Mouse (Mus musculus): ENCODE measurements at regions not wholly inside any gene's neighbourhood (a gene's known extent, or its start where the extent isn't known, plus 50 kb on each side); places are given as distances from the start of the nearest gene placed in this dataset.

DNA sequence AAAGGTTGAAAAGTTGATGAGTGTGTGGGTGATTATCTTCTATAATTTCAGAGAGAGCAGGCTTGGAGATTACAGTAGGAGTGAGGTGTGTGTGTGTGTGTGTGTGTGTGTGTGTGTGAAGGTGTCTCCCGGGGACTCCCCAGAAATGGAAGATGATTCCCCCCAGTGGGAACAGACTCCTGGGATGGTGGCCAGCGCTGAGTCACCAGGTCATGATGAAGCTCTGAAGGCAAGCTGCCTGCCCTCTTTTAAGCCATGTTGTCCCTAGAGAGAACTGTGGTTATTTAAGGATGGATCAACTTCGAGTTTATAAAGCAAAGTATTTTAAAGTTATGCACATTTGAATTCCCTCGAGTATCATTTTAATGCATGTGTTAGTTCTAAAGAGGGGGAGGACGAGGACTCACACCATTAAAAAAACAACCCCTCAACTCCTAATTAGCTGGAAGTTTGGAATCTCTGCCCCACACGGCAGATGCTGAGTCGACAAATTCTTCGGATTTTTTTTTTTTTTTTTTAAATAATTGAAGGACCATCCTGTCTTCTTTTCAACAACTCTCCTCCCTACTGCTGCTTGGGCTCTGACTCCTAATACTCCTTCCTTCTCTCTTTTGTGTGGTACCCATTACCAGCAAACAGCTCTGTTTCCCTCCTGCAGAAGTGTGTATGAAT is 186.6 kb downstream of the Ly86 start:
- no peak for DNase-seq

DNA sequence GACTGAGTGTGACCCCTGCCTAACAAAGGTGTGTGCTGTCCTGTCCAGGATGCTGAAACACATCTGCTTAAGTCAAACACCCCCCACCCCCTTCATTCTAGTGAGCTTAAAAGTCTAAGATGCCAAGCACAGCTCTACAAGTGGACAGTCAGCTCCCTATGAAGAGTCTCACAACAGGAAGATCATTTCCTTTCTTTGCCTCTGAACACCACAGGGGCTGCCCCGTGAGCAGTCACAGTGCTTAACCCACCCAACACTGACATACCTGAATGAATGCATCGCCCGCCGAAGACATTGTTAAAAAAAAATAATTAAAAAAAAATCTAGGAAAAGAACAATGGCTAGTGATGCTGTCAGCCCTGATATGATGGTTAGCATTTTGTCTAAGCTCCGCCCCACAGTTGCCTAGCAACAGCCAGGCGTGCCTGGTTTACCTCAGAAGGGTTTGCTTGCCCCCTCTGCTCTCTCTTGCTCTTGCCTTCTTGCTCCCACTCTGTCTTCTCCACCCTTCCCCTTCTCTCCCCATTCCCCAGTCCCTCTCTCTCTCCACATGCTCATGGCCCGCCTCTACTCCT is 187.7 kb downstream of the Ly86 start:
- DNase-seq = no peak

DNA sequence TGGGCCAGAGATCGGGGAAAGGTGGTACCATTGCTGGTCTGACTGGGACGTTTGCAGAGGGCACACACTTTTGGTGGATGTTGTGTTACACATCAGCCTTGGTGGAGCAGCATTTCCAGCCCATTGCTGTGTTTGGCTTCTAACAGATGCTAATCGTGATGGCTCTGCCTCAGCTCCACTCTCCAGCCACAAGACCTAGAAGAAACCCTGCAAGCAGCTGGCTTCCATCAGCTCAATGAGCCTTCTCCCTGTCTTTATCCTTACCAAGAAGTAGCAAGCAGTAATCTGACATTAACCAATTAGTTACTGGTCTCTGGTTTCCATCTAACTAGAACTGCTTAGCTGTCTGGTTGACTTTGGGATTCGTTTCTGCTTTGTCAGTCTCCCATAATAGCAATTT is 188.8 kb downstream of the Ly86 start:
- DNase-seq = no peak

DNA sequence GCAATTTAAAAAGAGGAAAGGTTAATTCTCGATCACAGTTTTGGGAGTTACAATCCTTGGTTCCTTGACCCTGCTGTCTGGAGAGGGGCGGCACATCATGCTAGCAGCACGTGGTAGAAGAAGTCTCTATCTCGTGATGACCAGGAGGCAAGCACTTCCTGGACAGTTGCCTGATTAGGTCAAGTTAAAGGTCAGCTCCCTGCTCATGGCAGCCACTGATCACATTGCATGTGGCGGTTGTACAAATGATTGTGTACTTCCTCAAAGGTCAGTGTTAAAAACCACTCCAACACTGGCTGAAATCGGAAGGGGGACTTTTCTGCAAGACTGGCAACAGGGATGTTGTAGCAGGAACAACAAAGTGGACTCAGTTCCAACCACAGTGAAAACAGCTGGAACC is 192.3 kb downstream of the Ly86 start:
- no peak for DNase-seq

DNA sequence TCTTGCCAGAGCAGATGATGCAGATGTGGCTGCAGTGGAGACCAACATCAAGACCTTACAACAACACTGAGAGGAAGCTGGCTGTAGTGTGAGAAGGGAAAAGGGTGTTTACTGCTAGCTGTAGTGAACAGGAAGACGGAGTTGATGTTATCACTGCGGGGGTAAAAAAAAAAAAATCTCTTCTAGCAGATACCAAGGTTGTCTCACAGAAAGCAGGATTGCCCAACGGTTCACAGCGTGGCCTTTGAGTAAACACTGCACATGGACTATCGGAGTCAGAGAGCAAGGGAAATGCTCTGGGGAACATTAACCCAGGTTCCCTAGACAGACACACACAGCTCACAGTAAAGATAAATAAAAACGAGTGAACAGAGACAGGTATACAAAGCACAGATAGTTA is 192.8 kb downstream of the Ly86 start:
- DNase-seq = peak in 1 of 2 experiments; percentile 42

DNA sequence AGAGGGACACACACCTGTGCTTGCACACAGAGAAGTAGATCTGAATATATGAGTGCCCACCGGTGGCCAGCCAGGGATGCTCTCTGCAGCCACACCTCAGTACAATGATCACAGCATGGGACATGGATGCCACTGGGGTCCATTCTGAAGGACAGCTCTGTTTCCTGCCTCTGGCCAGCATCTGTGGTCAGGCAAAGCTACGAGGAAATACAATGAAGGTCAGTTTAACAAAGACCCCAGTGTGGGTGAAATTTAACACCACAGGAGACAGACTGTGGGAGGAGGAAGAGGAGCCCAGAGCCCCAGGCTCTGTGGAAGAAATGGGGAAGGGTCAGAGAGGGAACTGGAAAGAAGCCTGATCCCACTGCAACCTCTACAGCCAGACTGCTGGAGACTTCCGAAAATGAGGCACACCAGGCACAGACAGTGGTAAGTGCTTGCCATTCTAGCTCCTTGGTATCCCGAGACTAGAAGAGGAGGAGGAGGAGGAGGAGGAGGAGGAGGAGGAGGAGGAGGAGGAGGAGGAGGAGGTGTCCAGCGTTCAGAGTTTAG is 196.0 kb downstream of the Ly86 start:
- DNase-seq = no peak

DNA sequence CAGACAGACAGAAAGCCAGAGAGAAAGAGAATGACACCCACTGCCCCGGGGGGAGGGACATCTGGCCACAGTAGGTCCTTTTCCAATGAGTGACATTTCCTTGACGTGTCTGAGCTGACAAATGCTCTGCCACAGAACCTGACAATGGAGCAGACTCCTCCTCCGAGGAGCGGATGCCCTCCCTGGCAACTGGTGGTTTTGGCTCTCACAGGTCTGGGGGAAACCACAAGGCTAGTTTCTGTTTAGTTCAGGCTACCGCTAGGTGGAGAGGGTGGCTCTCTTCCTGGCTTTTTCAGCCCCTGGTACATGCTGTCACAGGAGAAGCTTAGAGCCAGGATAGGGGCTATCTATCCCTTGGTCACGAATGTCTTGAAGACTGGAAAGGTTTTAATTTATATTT is 196.7 kb downstream of the Ly86 start:
- peak; percentile 66 to 83 for DNase-seq

DNA sequence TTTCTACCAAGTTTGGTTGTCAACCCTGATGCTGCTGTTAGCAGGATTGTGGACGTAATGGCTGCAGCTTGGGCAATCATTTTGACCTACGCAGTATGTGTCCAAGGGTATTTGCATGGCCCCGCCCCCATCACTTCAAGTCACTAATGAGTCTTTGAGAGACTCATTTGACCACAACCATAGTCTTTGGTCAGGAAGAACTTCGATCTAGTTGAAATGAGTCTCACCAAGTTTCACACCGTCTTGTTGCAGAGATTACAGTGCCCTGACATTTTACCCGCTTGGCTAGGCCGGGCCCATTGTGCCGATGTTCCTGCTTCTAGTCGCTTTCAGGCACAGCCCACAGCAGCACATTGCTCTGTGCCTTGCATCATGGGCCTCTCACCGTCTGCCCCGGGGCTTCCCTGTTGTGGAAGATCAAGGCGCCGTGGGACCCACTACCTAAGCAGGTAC is 197.8 kb downstream of the Ly86 start:
- no peak for DNase-seq

DNA sequence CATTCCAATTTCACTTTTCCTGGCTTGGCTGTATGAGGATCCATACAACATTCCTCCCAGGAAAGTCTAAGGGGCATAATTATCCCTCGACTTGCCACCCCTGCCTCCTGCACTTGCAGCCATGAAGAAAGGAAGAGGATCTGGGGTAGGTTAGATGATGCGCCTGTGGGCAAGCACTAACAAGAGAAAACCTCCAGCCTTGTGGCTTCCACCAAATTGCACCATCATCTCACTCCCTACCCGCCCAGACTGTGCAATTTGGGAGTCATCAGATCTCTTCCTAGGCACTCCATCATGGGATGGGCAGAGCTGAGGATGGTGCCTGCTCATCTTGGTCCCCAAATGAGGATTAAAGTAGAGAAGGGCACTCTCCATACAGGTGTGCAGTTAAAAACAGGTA is 198.8 kb downstream of the Ly86 start:
- DNase-seq = no peak

DNA sequence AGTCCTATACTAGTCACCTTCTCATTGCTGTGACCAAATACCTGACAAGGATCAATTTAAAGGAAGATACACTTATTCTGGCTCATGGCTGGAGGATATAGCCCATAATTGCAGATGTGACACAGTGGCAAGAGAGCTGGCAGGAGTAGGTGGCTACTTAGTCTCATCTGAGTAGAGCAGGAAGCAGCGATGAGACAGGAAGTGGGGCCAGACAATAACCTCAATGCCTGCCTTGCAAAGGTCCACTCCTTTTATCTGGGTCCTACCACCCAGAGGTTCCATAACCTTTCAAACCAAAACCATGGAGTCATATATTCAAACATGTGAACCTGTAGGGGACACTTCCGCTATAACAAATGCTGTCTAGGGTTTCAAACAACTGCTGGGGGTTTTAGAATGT is 199.7 kb downstream of the Ly86 start:
- no peak for DNase-seq

DNA sequence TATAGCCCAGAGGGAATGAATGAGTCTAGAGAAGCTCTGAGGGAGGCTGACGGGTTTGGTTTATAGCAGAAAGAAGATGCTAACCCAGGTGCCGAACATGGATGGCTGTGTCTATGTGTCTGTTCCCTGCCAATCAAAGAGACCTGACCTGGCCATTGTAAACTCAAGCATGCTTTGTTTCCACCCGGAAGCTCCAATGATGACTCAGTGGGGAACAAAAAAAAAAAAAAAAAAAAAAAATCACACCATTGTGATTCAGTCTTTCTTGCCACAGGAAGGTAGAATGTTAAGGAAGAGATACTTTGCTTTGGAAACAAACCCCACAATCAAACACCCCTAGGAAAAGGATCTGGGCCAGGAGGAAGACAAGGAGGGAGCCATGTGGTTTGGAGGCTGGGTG is 201.5 kb downstream of the Ly86 start:
- DNase-seq = no peak

DNA sequence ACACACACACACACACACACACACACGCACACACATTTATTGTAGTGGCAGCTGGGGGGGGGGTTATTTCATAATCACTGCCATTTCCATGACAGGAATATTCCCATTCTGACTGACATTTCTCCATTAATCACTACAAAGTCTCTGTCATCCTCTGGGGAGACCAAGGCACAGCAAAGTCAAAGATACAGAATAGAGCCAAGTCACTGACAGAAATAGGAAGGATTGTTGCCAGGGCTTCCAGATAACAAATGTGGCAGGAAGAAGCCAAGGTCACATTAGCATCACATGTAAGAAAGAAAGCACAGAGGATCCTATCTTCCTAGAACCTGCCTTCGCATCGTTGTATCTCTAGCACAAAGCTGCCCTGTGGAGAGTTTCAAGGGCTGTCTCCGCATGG is 205.6 kb downstream of the Ly86 start:
- DNase-seq = no peak

DNA sequence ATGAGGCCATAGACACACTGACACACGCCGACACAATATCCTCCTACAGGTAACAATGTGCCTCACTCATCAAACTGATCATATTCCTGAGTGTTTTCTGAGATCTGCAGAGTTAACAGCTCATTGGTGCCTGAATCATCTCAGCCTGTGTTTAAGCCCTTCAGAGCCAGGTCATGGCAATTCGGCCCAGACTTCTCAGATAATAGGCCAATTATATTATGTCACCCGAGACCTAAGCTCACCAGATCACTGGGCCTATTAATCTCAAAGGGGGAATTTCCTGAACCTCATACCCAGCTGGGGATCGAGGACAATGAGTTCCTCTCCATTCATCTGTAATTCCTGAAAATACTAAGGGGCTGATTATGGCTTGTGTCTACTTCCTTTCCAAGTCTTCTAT is 208.4 kb downstream of the Ly86 start:
- DNase-seq = no peak

DNA sequence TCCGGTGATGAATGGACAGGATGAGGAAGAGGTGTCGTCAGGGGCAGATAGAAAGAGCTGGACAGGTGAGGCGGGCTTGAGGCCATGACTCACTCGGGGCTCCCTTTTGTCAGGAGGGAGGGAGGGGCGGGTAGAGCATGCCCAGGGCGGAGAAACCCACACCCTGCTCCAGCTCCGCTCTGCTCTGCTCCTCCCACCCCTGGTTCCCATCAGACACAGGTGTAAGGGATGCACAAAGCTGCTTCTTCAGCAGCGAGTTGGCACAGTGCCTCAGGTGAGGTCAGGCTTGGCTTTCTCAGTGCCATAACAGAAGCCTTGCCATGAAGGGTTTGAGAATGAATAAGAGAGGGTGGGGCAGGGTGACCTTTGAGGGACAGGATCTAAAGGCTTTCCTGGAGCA is 212.2 kb downstream of the Ly86 start:
- DNase-seq = no peak

DNA sequence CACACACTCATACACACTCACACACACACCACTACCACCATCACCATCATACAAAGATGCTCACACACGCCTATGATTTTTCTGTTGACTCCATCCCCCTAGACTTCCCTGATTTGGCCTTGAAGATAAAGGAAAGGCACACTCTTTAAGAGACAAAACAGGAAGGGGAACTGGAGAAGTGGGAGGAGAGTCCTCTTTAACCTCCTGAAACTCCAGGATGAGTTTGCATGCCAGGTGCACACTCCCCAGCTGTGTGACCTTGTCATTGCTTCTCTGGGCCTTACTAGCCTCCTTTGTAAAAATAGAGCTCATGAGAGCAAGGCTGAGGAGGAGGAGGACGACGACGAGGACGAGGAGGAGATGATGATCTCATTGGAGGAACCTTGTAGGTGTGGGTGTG is 212.8 kb downstream of the Ly86 start:
- DNase-seq = no peak

DNA sequence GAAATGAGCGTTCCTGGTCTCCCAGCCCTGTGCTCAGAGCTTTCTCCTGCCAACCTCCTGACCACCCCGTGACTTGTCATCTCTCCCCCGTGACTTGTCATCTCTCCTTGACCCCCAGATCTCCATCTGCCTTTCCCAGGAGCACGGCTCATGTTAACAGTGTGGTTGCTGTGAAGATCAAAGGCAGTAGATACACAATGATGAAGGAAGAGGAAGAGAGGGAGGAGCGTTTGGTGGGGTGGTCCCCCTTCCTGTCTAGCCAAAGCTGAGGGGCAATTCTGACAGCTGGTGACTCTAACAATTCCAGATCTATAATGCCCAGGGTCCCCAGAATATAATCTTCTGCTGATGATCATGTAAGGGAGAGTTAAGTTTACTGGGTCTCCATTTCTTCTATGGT is 214.0 kb downstream of the Ly86 start:
- peak; percentile 23 to 47 for DNase-seq

DNA sequence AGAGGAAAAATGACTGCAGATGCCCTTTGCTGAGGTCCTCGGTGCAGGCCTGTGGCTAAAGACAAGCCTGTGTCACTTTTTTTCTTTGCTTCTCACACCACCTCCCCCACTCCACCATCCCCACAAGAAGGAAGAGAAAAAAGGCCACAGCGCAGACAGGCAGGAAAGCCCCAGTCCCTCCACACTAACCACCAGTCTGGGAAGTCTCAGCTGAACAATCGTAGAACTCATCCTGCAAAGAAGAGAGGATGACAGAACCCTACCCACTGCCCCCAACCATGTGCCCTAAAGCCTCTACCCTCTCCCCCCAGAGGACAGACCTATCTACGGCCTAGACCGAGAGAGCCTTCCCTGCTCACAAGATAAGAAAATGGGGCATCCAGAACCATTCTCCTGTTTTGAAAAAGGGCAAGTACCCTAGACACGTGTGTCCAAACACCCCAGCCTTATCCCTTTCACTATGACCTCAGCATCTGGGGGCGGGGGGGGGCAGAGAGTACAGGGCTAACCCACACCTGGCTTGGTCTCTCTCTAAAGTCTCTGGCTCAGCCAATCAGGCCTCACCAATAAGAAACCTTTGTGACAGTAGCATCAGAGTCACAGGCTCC is 214.8 kb downstream of the Ly86 start:
- DNase-seq = peak in 1 of 2 experiments; percentile 38

DNA sequence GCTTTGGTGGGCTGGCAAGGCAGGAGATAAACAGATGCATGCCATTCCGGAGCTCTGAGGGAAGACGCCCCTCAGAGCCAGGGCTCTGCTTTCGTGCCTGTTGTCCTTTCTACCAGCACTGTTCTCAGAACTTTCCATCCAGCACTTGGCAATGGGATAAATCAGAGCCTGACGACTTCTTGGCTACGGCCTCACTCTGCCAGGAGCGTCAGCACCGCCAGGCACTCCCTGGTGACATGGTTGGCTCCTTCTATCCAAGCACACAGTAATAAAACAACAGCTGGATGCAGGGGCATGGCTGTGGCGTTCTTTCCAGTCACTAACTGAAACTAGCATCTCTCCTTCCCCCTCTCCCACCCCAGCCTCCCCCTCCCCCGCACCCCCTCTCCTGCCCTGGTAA is 215.4 kb downstream of the Ly86 start:
- DNase-seq = no peak

DNA sequence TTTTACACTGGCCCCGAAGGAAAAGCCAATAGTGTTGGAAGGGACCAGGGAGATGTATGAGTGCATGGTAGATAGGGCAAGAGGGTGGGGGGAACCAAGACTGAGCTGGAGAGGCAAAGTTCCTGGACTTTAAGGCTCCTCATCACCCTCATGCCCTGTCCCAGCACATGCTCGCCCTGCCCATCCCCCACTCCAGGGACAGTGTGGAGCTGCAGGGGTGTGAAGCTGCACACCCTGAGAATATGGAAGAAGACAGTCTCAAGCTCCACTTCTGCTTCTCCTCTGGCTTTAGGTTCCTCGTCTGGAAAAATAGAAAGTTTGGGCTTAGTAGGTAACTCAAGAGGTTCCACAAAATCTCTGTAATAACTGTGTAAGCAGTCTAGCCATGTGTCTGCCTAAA is 215.8 kb downstream of the Ly86 start:
- no peak for DNase-seq

DNA sequence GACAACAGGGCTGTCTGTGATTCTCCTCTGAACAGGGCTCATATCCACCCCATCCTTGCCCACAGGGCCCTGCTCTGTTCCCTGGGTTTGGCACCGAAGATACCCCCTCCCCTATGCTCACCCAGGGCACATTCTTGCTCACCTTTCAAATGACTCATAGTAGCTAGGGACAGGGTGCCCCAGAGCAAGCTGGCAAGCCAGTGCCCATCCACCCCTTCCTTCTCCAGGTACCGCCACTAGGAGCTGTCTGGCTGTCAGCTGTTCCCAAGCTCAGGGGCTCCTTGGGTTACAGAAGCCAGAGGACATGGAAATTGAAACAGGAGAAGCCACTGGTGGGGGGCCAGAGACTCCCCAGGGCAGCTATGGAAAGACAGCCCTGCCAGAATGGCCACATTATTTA is 216.4 kb downstream of the Ly86 start:
- DNase-seq = no peak

DNA sequence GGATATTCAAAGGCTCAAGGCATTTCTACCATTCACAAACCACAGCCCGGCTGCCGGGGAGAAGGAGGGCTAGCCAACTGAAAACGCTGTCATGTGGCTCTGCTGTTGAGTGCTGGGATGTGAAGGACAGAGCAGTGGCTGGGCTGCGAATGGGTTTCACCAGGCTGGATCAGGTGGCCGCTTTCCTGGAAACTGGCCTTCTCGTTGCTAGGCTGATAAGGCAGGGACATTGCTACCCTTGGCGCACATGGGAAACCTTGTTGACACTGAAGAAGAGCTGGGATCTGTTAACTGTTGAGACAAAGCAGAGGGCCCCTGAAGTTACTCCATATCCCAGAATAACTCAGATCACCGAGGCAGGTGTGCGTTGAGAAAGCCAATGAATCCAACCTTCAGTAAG is 216.1 kb upstream of the Rreb1 start:
- no peak for DNase-seq

DNA sequence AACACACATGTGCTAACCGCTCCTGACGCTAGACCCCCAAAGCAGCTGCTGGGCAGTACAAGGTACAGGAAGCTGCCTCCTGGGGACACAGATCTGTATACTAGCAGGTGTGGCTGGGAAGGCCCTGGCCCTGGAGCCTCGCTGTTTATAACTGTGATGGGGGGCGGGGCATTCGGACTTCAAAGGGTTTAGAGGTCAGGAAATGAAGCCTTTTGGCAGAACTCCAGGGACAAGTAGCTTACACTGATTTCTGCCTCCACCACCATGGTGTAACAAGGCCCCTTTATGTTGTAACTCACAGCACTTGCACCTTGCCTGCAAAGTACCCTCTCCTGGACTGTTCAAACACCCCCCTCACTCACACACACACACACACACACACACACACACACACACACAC is 215.5 kb upstream of the Rreb1 start:
- DNase-seq = peak in 1 of 2 experiments; percentile 56

DNA sequence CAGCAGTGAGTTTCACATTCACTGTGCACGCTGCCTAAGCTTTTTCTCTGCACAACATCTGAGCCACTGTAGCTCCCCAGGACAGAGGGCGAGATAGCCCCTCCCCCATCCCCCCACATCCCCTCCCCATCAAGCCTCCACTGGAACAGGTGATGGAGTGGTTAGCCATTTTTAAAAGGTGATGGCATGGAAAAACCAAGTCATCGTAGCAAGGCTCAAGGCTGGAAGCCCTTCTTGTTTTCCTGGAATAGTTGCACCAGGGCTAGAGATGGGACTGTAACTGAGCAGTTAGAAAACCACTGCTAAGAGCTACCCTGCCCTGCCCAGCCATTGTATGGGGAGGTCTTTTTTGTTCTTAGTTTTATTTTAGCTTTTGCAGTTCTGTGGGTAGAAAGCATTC is 209.1 kb upstream of the Rreb1 start:
- no peak for DNase-seq

DNA sequence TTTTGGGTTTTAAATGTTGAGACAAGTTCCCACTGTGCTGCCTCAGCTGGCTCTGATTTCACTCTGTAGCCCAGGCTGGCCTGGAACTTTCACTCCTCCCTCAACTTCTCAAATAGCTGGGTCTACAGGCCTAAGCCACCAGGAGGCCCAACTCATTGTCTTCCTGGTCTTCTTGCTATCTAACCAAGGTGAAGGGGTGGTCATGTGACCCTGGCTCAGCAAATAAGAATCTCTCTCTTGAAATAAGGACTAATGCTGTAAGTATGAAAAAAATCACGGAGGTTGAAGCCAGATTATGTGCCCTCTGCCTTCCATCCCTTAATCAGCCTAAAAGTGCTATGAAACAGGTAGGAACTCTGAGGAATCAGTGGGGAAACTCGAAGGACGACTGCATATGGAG is 208.7 kb upstream of the Rreb1 start:
- no peak for DNase-seq

Data from thymus, adult 18-20 months (tissue).